Mouse (Mus musculus): ENCODE results near the gene Myo1c.

- TF ChIP-seq CTCF (conservative IDR thresholded peaks at IDR 0.05; ENCODE audit: low read length) (no peak), POU5F1 (IDR thresholded peaks at IDR 0.05; ENCODE audit: borderline replicate concordance, low read length) (no peak), NANOG (IDR thresholded peaks at IDR 0.05; ENCODE audit: borderline replicate concordance, low read length) (no peak)
Observed at GRCm38 (mm10) chr11:75716661-75717325, 66.5 kb downstream of the Myo1c start.
